Mouse (Mus musculus) embryonic facial prominence, embryonic 13.5 days (tissue): ENCODE data around the gene Naa25. TPM values are rescaled to one million over a fixed set of nuclear protein-coding genes. Genes with fewer than 3 reads are reported as not detected.
A peak's percentile ranks its signal among the peaks of the same experiment; 100 is the strongest.

Source experiments
- ATAC-seq: fragments of 200-750 bp; cut with Nextera tagmentation; 2 replicates; pipeline ENCODE4 v1.8.0; 2017; ENCODE audit warnings: low read depth; ENCODE audit not compliant: insufficient number of reproducible peaks, insufficient read depth, low FRiP score, low TSS enrichment
- H3K27ac ChIP-seq: fragments of 300-500 bp; sonication (generic); 2 replicates; pipeline ENCODE4 v1.5.1; 2015; ENCODE audit warnings: moderate library complexity, mild to moderate bottlenecking, inconsistent platforms
- H3K27me3 ChIP-seq: fragments of 300-500 bp; sonication (generic); 2 replicates; pipeline ENCODE4 v1.6.1; 2015; ENCODE audit warnings: mild to moderate bottlenecking, inconsistent platforms
- H3K36me3 ChIP-seq: fragments of 300-500 bp; sonication (generic); 2 replicates; pipeline ENCODE4 v1.6.1; 2015; ENCODE audit warnings: mild to moderate bottlenecking, inconsistent platforms
- H3K4me1 ChIP-seq: fragments of 300-500 bp; sonication (generic); 2 replicates; pipeline ENCODE4 v1.6.1; 2015; ENCODE audit warnings: inconsistent platforms
- H3K4me2 ChIP-seq: fragments of 300-500 bp; sonication (generic); 2 replicates; pipeline ENCODE4 v1.6.1; 2015; ENCODE audit warnings: moderate library complexity, mild to moderate bottlenecking, inconsistent platforms
- H3K4me3 ChIP-seq: fragments of 300-500 bp; sonication (generic); 2 replicates; pipeline ENCODE4 v1.5.1; 2015; ENCODE audit warnings: mild to moderate bottlenecking, inconsistent platforms
- H3K9ac ChIP-seq: fragments of 300-500 bp; sonication (generic); 2 replicates; pipeline ENCODE4 v1.6.1; 2015; ENCODE audit warnings: mild to moderate bottlenecking, inconsistent platforms
- H3K9me3 ChIP-seq: fragments of 300-500 bp; sonication (generic); 2 replicates; pipeline ENCODE4 v1.6.1; 2016; ENCODE audit warnings: inconsistent platforms
- WGBS: fragments of 180-500 bp; shearing (Covaris S2); methylation state at CpG from one replicate; pipeline ENCODE4 v1.1.7; 2015; ENCODE audit warnings: mixed read lengths; 5-methylcytosine and 5-hydroxymethylcytosine counted together
- polyA plus RNA-seq: library from polyadenylated mRNA; unstranded; fragments of >200 nt; fragmentation: Nextera tagmentation; extraction: Ambion mirVana; gene quantifications from 2 replicates; pipeline ENCODE4 v1.2.1, GENCODE M21; 2015

The Naa25 gene
- polyA plus RNA-seq, 1 experiment from 2014 or later = 39.2 TPM

- peaks cover 85% of the 10 kb centered on the region for H3K36me3 ChIP-seq
- no peak overlapping the region for H3K4me3 ChIP-seq
- no peak overlapping the region for H3K27ac ChIP-seq
- no peak overlapping the region for H3K4me2 ChIP-seq
- ATAC-seq = no peak
- H3K27me3 ChIP-seq = no peaks in the 10 kb centered on the region
- WGBS = 80% methylated on average over 11 of the region's 11 CpGs
- H3K9me3 ChIP-seq = no peaks in the 10 kb centered on the region
- no peaks in the 10 kb centered on the region for H3K4me1 ChIP-seq
- no peak overlapping the region for H3K9ac ChIP-seq
Measured at GRCm38 (mm10) chr5:121438756-121439155, 41.0 kb downstream of the Naa25 start.

- no peak overlapping the region for H3K4me2 ChIP-seq
- H3K36me3 ChIP-seq = peaks cover 87% of the 10 kb centered on the region
- H3K4me3 ChIP-seq = no peak overlapping the region
- no peaks in the 10 kb centered on the region for H3K9me3 ChIP-seq
- H3K27me3 ChIP-seq = no peaks in the 10 kb centered on the region
- H3K27ac ChIP-seq = no peak overlapping the region
- H3K4me1 ChIP-seq = no peaks in the 10 kb centered on the region
- ATAC-seq = no peak
- H3K9ac ChIP-seq = no peak overlapping the region
- 92% methylated on average over 3 of the region's 3 CpGs for WGBS
Measured at GRCm38 (mm10) chr5:121443548-121443947, 45.8 kb downstream of the Naa25 start.

- no peaks in the 10 kb centered on the region; the same call in 1 of the 2 replicates for H3K4me1 ChIP-seq
- no peak overlapping the region for H3K4me2 ChIP-seq
- ATAC-seq = no peak
- H3K4me3 ChIP-seq = no peak overlapping the region
- peaks cover 85% of the 10 kb centered on the region for H3K36me3 ChIP-seq
- H3K9me3 ChIP-seq = no peaks in the 10 kb centered on the region
- WGBS = 94% methylated on average over 5 of the region's 5 CpGs
- no peak overlapping the region for H3K9ac ChIP-seq
- no peaks in the 10 kb centered on the region for H3K27me3 ChIP-seq
- no peak overlapping the region for H3K27ac ChIP-seq
Measured at GRCm38 (mm10) chr5:121444870-121445269, 47.1 kb downstream of the Naa25 start.

- Histone ChIP-seq H3K4me3 (no peak overlapping the region), H3K4me2 (no peak overlapping the region), H3K27me3 (no peaks in the 10 kb centered on the region), H3K9me3 (no peaks in the 10 kb centered on the region), H3K9ac (no peak overlapping the region), H3K27ac (no peak overlapping the region), H3K4me1 (peaks cover 17% of the 10 kb centered on the region), H3K36me3 (peaks cover 65% of the 10 kb centered on the region)
- WGBS = 93% methylated on average over 3 of the region's 3 CpGs
- no peak for ATAC-seq
Measured at GRCm38 (mm10) chr5:121448450-121448849, 50.7 kb downstream of the Naa25 start.

DNA sequence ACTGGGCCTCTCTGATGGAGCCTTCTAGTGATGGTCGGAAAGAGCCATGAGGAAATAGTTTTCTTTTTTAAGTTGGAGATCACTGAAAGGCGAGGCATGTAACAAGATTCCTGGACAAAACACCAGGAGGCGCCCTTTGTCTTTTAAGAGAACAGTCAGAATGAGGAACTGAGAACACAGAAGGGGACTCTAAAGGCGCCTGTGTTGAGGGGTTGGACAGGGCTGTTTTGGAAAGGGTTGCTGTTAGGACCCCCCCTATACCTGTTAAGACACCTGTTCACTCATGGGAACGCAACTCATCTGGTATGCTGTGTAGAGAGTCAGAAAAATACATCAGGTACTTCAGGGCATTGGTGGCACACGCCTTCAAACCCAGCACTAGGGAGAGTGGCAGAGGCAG lies 52.2 kb downstream of the Naa25 start:
- no peak for ATAC-seq
- Histone ChIP-seq H3K4me1 (peaks cover 28% of the 10 kb centered on the region), H3K4me2 (no peak overlapping the region), H3K9me3 (no peaks in the 10 kb centered on the region), H3K9ac (0 out of 2 replicates have a peak overlapping the region, but pooled peaks have one; percentile 3), H3K36me3 (peaks cover 50% of the 10 kb centered on the region), H3K27ac (no peak overlapping the region), H3K4me3 (no peak overlapping the region), H3K27me3 (no peaks in the 10 kb centered on the region)
- WGBS = 66% methylated on average over 6 of the region's 6 CpGs

GRCm38 (mm10) chr5:121450476-121450875 lies 52.7 kb downstream of the Naa25 start:
- no peak overlapping the region for H3K27ac ChIP-seq
- 83% methylated on average over 9 of the region's 9 CpGs for WGBS

DNA sequence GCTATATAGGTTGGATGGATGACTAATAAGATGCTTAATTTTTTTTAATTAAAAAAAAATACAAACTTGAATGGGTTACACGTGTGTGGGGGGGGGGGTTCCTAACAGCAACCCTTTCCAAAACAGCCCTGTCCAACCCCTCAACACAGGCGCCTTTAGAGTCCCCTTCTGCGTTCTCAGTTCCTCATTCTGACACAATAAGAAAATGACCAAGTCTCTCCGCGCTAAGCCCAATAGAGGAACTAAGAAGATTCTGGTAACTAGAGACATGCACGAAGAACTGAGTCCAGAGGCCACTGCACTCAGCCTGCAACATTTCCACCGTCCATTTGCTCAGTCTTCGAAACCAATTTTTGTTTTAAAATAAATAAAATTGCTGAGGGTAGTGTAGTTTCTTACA lies 53.5 kb downstream of the Naa25 start:
- Histone ChIP-seq H3K27me3 (no peaks in the 10 kb centered on the region), H3K4me2 (peak overlapping the region; percentile 88), H3K36me3 (peaks cover 37% of the 10 kb centered on the region), H3K9ac (peak overlapping the region; percentile 95), H3K27ac (peak overlapping the region; percentile 93; the same call in 1 of the 2 replicates), H3K4me1 (peaks cover 28% of the 10 kb centered on the region), H3K4me3 (peak overlapping the region; percentile 97), H3K9me3 (no peaks in the 10 kb centered on the region)
- 21% methylated on average over 8 of the region's 8 CpGs for WGBS
- no peak for ATAC-seq

More at GRCm38 (mm10) chr5:121450476-121450875, 52.7 kb downstream of the Naa25 start:
- H3K36me3 ChIP-seq = peaks cover 45% of the 10 kb centered on the region
- H3K9me3 ChIP-seq = no peaks in the 10 kb centered on the region
- H3K4me3 ChIP-seq = no peak overlapping the region
- no peak for ATAC-seq
- H3K4me1 ChIP-seq = peaks cover 28% of the 10 kb centered on the region
- peak overlapping the region; percentile 88; the same call in 1 of the 2 replicates for H3K4me2 ChIP-seq
- no peaks in the 10 kb centered on the region for H3K27me3 ChIP-seq
- no peak overlapping the region; the same call in 1 of the 2 replicates for H3K9ac ChIP-seq

DNA sequence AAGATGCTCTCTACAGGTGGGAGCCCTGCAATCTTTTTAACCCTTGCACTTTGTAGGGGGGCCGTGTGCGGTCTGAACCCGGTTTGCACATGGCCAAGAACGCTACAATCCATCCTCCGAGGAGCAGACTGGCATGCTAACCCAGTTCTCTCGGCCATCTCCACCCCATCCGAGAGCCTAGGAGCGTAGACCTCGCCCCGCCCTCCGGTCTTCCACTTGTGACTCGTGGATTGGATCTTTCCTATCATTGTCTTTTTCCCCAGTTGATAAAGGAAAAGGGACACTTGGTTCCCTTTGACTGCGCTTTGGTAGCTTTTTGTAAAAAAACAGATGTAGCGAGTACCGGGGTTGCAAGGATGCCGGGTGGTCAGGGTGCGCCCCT lies 53.9 kb downstream of the Naa25 start, which contains the start of gene Tmem116:
Tmem116 (plus strand) TSS at position 250 of the 382 bp plus-strand sequence.
- no peaks in the 10 kb centered on the region for H3K27me3 ChIP-seq
- H3K36me3 ChIP-seq = peaks cover 33% of the 10 kb centered on the region
- H3K27ac ChIP-seq = peak within 1 kb of the TSS; percentile 93
- H3K9ac ChIP-seq = peak within 1 kb of the TSS; percentile 95
- no peaks in the 10 kb centered on the region for H3K9me3 ChIP-seq
- peak within 1 kb of the TSS; percentile 97 for H3K4me3 ChIP-seq
- WGBS = under 1% methylated on average over 17 of the region's 17 CpGs
- peak within 1 kb of the TSS; percentile 88 for H3K4me2 ChIP-seq
- H3K4me1 ChIP-seq = peaks cover 28% of the 10 kb centered on the region
- no peak for ATAC-seq

GRCm38 (mm10) chr5:121452026-121452869 lies 54.5 kb downstream of the Naa25 start, which contains the start of gene Erp29:
Gene Erp29 (minus strand): TSS chr5:121452506.
- H3K9ac ChIP-seq = peak within 1 kb of the TSS; percentile 95
- peaks cover 27% of the 10 kb centered on the region for H3K36me3 ChIP-seq
- peak within 1 kb of the TSS; percentile 97 for H3K4me3 ChIP-seq
- under 1% methylated on average over 58 of the region's 97 CpGs for WGBS
- H3K27me3 ChIP-seq = no peaks in the 10 kb centered on the region
- H3K4me1 ChIP-seq = peaks cover 28% of the 10 kb centered on the region
- peak within 1 kb of the TSS; percentile 93 for H3K27ac ChIP-seq
- ATAC-seq = peak; percentile 84
- H3K4me2 ChIP-seq = peak within 1 kb of the TSS; percentile 88
- no peaks in the 10 kb centered on the region for H3K9me3 ChIP-seq

GRCm38 (mm10) chr5:121452906-121453305 lies 55.2 kb downstream of the Naa25 start:
- Histone ChIP-seq H3K27ac (peak overlapping the region; percentile 92), H3K36me3 (peaks cover 20% of the 10 kb centered on the region), H3K9ac (peak overlapping the region; percentile 95), H3K4me1 (peaks cover 28% of the 10 kb centered on the region), H3K27me3 (no peaks in the 10 kb centered on the region), H3K4me3 (peak overlapping the region; percentile 97), H3K4me2 (peak overlapping the region; percentile 88), H3K9me3 (no peaks in the 10 kb centered on the region)
- ATAC-seq = no peak
- 5% methylated on average over 9 of the region's 9 CpGs for WGBS

DNA sequence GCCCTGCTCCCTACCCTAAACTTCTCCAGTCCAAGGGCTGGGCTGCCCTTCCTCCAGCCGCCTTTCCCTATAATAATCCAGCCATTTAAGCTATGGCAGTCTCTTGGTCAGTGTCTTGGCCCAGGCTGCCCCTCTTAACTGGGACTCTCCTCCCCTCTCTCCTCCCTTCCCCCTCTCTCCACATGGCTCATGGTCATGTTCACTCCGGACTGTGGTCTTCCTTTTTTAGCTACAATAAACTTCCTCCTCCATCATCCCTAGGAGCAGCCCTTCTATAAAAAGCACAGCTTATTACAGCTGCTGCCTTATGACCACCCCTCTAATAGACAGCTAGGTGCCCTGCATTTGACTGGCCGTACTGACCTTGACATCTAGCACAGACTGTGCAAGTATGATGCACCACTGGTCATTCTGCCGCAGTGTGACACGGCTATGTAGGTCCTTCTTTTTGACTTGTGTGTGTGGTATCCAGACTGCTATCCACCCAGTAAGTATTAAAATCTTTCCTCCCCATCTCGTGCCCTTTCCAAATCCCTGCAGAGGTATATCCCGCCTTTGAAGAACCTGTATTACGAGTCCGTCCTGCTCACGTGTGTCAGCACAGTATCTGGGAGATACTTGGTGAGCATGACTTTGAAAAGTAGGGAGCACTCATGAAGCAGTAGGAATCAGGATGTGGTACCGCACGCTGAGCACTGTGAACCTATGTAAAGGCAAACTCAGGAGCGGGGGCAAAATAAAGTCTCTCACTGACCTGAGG lies 56.2 kb downstream of the Naa25 start:
- H3K9ac ChIP-seq = 0 out of 2 replicates have a peak overlapping the region, but pooled peaks have one; percentile 95
- no peaks in the 10 kb centered on the region for H3K27me3 ChIP-seq
- no peaks in the 10 kb centered on the region for H3K9me3 ChIP-seq
- peak overlapping the region; percentile 97; the same call in 1 of the 2 replicates for H3K4me3 ChIP-seq
- H3K36me3 ChIP-seq = peaks cover 10% of the 10 kb centered on the region
- peak overlapping the region; percentile 30; the same call in 1 of the 2 replicates for H3K27ac ChIP-seq
- 81% methylated on average over 13 of the region's 13 CpGs for WGBS
- peaks cover 28% of the 10 kb centered on the region for H3K4me1 ChIP-seq
- no peak for ATAC-seq
- H3K4me2 ChIP-seq = peak overlapping the region; percentile 88
